Mouse (Mus musculus) macrophage (primary cell): ENCODE data around the gene Npr1. TPM values are rescaled to one million over a fixed set of nuclear protein-coding genes. Genes with fewer than 3 reads are reported as not detected.

Experiments
- H3K27ac ChIP-seq: fragments of 350-480 bp; formaldehyde crosslinking; 2 replicates; pipeline ENCODE4 v1.9.0; 2021
- H3K36me3 ChIP-seq: fragments of 350-480 bp; formaldehyde crosslinking; 2 replicates; pipeline ENCODE4 v1.9.0; 2021; ENCODE audit errors: inconsistent target
- H3K4me3 ChIP-seq: fragments of 350-480 bp; formaldehyde crosslinking; 2 replicates; pipeline ENCODE4 v1.9.0; 2021; ENCODE audit errors: inconsistent target
- H3K79me2 ChIP-seq: fragments of 350-480 bp; formaldehyde crosslinking; 2 replicates; pipeline ENCODE4 v1.9.0; 2021; ENCODE audit errors: inconsistent target
- WGBS: methylation state at CpG from one replicate; pipeline ENCODE4 v1.1.7; 2026; ENCODE audit warnings: inconsistent platforms; ENCODE audit not compliant: missing documents; 5-methylcytosine and 5-hydroxymethylcytosine counted together
- polyA plus RNA-seq: library from polyadenylated mRNA; stranded (reverse); fragments of 250-400 nt; gene quantifications from 3 replicates; pipeline ENCODE4 v1.2.4, GENCODE M21; 2018; ENCODE audit warnings: inconsistent platforms

Gene Npr1
- polyA plus RNA-seq, 1 experiment from 2014 or later = 0.40 TPM

DNA sequence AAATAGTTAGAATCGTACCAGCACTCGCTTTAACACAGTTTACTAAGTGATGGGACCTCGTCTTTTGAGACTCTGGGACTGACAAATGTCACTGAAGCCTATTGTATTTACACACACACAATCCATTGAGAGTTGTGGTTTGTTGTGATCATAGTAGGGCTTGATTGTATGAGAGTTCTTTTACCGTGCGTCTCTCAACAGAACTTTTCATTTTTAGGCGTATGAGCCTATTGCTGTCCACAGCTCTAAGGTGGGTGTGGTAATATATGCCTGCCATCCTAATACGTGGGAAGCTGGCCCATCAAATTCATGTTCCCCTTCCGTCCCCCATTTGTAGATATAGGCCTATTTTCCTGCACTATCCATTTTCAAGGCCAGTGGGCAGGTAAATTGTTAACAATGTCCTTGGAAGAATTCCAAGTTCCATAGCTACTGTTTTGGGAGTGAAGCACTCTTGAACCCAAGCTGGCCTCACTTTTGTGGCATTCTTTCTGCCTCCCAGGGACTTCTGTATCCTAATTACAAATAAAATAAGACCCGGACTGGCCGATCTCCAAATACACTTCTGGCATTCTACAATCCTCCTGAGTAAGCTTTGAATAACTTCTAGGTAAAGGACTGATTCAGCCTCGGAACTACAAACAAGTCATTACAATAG is 31.5 kb downstream of the Npr1 start:
- H3K36me3 ChIP-seq = no peaks in the 10 kb centered on the region
- WGBS = 56% methylated on average over 11 of the region's 11 CpGs
- peak overlapping the region; percentile 38 for H3K27ac ChIP-seq
- H3K79me2 ChIP-seq = no peaks in the 10 kb centered on the region
- H3K4me3 ChIP-seq = peak overlapping the region; percentile 60

DNA sequence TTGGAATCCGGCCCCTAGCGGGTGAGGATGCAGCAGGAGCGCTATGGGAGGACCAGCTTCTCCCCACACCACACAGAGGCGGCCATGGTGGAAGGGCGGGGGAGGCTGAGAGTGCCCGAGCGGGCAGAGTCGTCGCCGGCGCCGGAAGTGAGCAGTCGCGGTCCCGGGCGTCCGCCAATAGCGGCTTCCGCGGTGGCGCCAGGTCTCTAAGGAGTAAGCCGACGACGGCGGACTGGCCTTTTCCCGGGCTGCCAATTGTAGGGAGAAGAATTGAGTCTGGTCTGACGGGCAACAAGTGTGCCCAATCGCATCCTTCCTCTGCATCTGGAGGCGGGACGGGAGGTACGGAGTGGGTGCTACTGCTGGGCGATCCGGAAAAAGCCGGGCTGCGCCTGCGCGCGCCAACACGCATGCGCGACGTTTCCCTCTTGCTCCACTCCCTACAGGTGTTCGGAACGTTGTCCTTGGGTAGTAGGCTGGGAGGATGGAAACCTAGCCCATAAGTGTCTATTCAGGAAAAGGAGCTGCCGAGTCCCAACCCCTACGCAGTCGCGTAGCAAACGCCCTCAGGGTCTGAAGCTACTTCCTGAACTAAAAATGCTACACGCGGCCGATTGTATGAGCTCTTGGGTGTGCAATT is 32.2 kb downstream of the Npr1 start, which contains the start of gene Ints3:
Gene Ints3 (minus strand): TSS at position 242 of the 640 bp plus-strand sequence.
- Histone ChIP-seq H3K36me3 (no peaks in the 10 kb centered on the region), H3K4me3 (peak within 1 kb of the TSS; percentile 86), H3K27ac (peak within 1 kb of the TSS; percentile 93), H3K79me2 (no peaks in the 10 kb centered on the region)
- WGBS = under 1% methylated on average over 52 of the region's 52 CpGs

DNA sequence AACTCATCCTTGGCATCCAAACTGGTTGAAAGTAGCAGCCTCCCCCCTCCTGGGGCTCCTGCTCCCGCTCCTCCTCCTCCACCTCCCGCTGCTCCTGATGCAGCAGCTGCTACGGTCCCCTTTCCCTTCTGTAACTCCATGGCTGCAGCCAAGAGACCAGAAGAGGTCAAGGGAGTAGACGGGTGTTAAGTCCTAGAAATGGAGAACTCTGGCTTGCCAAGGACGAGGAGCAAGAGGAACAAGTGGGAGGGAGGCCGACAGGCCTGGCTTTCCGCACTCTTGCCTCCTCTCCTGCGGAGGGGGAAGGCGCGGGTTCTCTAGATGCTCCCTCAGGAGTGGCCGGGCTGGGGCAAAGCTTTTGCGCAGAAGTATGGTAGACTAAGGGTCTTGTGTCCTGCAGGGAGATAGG is 32.9 kb downstream of the Npr1 start:
- H3K36me3 ChIP-seq = no peaks in the 10 kb centered on the region
- H3K27ac ChIP-seq = peak overlapping the region; percentile 93
- no peaks in the 10 kb centered on the region for H3K79me2 ChIP-seq
- peak overlapping the region; percentile 86 for H3K4me3 ChIP-seq
- under 1% methylated on average over 12 of the region's 12 CpGs for WGBS

DNA sequence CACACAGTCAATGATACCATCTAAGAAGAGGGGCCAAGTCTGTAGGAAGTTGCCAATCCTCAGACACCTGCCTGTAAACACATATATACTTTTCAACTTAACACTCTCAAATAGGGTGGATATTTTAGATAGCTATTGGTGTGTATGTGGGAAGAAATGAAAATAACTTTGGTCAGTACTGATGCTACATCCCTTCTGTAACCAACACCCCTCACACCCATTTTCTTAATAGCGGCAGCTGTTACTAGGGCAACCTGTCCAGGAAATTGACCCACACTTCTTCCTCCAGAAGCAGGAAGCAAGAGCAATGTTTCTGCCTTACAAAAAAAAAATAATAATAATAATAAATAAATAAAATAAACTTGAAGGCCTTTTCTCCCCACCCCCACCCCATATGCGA is 33.3 kb downstream of the Npr1 start:
- peak overlapping the region; percentile 93 for H3K27ac ChIP-seq
- no peaks in the 10 kb centered on the region for H3K79me2 ChIP-seq
- H3K36me3 ChIP-seq = no peaks in the 10 kb centered on the region
- 20% methylated on average over 1 of the region's 2 CpGs for WGBS
- H3K4me3 ChIP-seq = peak overlapping the region; percentile 86

DNA sequence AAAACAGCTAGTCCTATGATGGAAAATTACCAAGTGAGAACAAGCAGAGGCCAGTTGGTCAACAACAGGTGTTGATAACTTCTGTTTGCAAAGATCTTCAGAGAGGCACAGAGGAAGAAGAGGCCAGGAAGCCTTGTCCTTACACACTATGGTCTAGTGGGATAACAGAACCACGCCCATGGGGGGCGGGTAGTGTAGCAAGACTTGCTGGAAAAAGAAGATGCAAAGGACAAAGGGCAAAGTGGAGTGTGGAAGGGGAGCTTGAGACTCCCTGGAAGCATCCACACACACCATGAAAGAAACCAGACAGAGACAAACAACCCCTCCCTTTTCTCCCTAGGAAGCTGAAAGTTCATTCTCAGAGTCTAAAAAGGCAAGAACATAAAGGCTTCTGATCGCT is 36.1 kb downstream of the Npr1 start:
- Histone ChIP-seq H3K27ac (no peak overlapping the region), H3K36me3 (no peaks in the 10 kb centered on the region), H3K4me3 (no peak overlapping the region), H3K79me2 (no peaks in the 10 kb centered on the region)
- 93% methylated on average over 3 of the region's 3 CpGs for WGBS

DNA sequence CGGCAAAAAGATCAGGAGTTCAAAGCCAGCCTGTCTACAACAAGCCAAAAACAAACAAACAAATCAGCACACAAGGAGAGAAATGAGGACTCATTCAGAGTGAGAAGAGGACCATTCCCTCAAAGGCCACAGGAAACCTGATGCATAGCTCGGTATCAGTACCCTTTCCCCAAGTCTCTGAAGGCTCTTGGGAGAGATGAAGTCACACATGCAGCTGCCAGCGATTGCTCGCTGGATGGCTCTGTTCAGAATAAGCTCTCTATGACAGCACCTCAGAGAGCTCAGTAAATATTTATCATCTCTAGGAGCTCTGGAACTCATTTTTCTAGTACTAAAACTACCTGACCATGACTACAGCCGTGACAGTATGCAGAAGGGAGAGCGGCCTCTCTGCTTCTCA is 37.5 kb downstream of the Npr1 start:
- Histone ChIP-seq H3K79me2 (no peaks in the 10 kb centered on the region), H3K36me3 (0 out of 2 replicates have a peak, but pooled peaks cover 1% of the 10 kb centered on the region), H3K27ac (no peak overlapping the region), H3K4me3 (no peak overlapping the region)
- WGBS = 99% methylated on average over 6 of the region's 6 CpGs

DNA sequence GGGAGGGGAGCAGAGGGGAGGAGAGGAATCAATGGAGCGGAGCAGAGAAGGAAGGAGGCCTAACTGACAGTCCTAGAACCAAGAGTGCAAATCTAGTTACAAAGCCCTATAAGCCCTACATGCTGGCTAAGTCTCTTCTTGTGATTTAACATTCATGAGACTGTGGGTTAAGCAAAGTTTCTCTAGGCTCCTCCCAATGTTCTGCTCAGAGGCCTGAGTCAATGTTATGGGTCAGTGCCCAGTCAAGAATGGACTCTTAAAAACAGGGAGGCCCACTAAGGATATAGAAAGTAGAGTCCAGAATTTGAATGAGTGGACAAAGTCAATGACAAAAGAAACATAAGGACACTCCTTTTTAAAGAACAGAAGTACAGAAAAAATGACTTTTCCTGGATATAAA is 38.1 kb downstream of the Npr1 start:
- Histone ChIP-seq H3K79me2 (no peaks in the 10 kb centered on the region), H3K27ac (no peak overlapping the region), H3K4me3 (no peak overlapping the region), H3K36me3 (peaks cover 7% of the 10 kb centered on the region; the same call in 1 of the 2 replicates)
- 88% methylated on average over 1 of the region's 1 CpGs for WGBS

DNA sequence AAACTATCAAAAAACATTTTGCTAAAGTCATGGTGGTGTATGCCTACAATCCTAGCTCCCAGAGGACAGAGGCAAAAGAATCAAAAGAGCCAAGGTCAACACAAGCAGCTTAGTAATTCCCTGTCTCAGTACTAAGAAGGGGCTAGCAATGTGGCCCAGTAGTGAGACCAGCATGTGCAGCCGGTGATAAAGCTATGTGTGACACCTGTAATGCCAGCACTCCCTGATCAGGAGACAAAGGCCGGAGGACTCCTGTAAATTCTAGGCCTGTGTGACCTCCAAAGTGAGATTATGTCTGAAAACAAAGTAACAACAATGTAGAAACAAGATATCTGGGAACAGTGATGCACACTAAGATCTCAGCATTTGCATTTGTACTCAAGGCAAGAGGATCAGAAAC is 40.2 kb downstream of the Npr1 start:
- Histone ChIP-seq H3K27ac (no peak overlapping the region), H3K4me3 (no peak overlapping the region), H3K79me2 (no peaks in the 10 kb centered on the region), H3K36me3 (peaks cover 15% of the 10 kb centered on the region; the same call in 1 of the 2 replicates)
- WGBS = 97% methylated on average over 2 of the region's 2 CpGs

DNA sequence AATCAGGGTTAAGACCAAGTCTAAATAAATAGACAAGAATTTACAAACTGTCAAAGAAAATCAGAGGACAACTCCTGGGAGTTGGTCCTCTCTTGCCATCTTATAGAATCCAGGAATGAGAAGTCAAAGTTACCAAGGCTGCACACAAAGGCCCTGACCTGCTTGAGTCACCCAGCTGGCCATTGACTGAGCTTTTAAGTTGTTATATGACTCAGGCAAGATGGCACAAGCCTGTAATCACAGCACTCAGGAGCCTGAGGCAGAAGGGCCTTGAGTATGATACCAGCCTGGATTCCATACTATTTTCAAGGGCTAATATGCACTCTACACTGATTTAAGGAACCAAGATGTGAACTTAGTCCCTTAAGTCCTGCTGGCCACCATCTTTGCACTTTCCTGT is 42.1 kb downstream of the Npr1 start:
- Histone ChIP-seq H3K36me3 (peaks cover 15% of the 10 kb centered on the region; the same call in 1 of the 2 replicates), H3K4me3 (no peak overlapping the region), H3K27ac (no peak overlapping the region), H3K79me2 (no peaks in the 10 kb centered on the region)

DNA sequence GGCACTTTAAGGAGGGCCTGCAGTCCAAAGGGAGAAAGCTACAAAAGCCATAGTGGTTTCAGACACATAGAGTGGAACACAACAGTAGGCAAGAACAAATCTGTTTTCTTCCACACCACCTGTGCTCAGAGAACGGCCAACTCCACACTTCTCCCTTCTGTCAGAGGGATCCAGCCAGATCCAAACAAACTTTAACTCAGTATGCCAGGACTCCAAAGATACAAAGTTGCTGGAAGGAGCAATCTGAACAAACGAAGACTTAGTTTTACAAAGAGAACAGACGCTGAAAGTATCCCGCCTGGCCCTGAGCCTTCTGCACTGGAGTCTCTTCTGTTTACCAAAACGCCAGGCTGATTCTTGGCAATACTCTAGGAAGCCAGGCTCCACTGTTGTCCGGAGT is 45.0 kb downstream of the Npr1 start:
- WGBS = 93% methylated on average over 6 of the region's 6 CpGs
- Histone ChIP-seq H3K27ac (no peak overlapping the region), H3K36me3 (peaks cover 22% of the 10 kb centered on the region; the same call in 1 of the 2 replicates), H3K79me2 (no peaks in the 10 kb centered on the region), H3K4me3 (no peak overlapping the region)

DNA sequence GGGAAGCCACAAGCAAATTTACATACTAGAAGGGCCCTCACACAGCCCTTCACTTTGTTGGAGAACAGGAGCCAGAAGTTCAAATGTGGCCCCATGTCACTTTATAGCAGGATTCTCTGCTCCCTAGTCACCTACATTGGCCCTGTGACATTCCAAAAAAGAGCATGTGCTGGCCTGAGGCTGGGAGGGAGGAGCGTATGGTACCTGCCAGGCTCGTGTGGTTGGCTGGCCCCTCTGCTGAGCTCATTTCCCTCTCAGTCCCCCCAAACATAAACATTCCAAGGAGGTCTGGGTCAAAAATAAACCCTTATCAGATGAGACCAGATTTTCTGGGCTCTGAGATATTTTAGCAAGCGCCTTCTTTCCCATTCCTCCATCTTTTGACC is 52.7 kb downstream of the Npr1 start:
- Histone ChIP-seq H3K27ac (no peak overlapping the region), H3K36me3 (peaks cover 41% of the 10 kb centered on the region), H3K4me3 (no peak overlapping the region), H3K79me2 (no peaks in the 10 kb centered on the region)
- WGBS = 93% methylated on average over 3 of the region's 3 CpGs

DNA sequence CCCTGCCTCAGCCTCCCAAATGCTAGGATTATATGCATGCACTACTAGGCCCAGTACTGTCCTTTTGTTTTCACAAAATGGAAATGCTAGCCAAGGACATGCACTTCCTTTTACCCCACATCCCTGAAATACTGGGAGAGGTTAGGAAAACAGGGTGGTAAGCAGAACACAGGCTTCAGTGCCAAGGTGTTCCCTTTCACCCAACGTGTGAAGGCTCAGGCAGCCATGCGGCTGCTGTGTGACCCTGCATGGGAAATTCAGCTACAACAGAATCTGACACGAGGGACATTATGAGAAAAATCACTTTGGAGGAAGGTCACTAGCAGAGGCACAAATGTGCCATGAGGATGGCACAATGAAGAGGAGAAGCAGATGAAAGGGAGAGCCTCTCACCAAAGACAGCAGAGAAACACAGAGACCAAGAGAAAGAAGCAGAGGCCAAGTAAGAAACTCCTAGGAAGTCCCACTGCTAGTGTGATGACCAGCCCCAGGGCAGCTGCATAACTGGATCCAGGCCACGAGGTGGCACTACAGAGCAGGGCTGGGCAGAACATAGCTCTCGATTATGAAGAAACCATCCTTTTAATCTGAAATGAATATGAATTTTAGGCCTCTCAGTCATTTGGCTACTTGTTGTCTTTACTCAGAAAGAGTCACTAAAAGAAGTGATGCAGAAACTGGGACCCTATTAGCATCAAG is 53.2 kb downstream of the Npr1 start:
- 49% methylated on average over 5 of the region's 5 CpGs for WGBS
- Histone ChIP-seq H3K27ac (no peak overlapping the region), H3K36me3 (peaks cover 46% of the 10 kb centered on the region), H3K79me2 (no peaks in the 10 kb centered on the region), H3K4me3 (no peak overlapping the region)

DNA sequence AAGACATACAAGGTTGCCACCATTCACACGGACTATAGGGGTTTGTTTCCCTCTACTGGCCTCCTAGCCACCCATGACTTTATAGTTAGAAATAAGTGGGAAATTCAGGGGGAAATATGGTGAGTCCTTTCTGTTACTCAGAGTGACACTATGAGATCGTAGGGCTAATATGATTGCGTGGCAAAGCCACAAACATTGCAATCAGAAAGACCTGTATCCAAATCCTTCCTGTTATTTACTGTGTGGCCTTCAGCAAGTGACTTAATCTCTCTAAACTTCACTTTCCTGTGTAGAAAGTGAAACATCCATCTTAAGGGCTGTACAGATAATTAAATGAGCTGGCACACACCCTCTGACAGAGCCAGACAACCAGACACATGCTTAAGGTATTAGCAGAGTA is 56.9 kb downstream of the Npr1 start:
- Histone ChIP-seq H3K27ac (no peak overlapping the region), H3K79me2 (no peaks in the 10 kb centered on the region), H3K36me3 (peaks cover 68% of the 10 kb centered on the region), H3K4me3 (no peak overlapping the region)
- 27% methylated on average over 3 of the region's 3 CpGs for WGBS

DNA sequence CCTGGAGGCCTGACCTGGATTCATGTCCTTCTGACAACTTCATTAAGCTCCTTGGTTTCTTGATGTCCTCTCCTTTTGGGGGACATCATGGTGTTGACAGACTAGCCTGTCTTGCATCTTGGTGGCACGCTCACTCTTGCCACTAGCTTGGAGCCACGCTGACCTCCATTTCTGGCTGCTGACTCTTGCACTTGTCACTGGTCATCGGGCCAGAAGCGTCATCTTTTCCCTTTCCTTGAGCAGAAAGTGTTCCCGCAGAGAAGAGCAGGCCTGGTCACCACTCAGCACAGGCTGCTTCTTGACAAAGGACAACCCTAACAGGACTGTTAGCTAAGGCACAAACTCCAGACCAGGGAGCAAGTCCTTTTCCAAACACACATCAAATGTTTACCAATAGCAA is 59.3 kb downstream of the Npr1 start:
- Histone ChIP-seq H3K4me3 (no peak overlapping the region), H3K27ac (no peak overlapping the region), H3K36me3 (peaks cover 91% of the 10 kb centered on the region), H3K79me2 (no peaks in the 10 kb centered on the region)
- 100% methylated on average over 5 of the region's 5 CpGs for WGBS

DNA sequence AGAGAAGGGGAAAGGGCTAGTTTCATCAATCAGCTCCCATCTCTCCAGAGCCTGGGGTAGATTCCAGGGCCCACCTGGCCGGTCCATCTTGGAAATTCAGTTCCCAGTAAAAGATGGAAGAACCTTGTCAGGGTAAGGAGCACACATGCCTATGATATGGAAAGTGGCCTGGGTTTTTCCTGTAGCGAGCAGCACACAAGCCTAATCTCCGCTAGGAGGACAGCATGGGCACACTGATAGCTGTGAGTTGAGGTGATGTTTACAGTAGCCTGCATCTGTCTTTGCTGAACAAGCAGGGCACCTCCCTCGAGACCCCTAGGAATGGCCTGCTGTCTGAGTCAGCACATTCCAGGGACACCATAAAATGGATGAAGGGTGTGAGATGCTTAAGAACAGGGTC is 61.1 kb downstream of the Npr1 start:
- WGBS = 98% methylated on average over 4 of the region's 4 CpGs
- no peaks in the 10 kb centered on the region for H3K79me2 ChIP-seq
- H3K36me3 ChIP-seq = peaks cover 94% of the 10 kb centered on the region
- H3K27ac ChIP-seq = no peak overlapping the region
- H3K4me3 ChIP-seq = no peak overlapping the region
